Mouse (Mus musculus): ENCODE measurements at regions not wholly inside any gene's neighbourhood (a gene's known extent, or its start where the extent isn't known, plus 50 kb on each side); places are given as distances from the start of the nearest gene placed in this dataset.

- no peak for DNase-seq
These were observed 64.7 kb upstream of the Tnrc6c start for GRCm38 (mm10) chr11:117589422-117589821.

GRCm38 (mm10) chr11:117592570-117592969 lies 61.5 kb upstream of the Tnrc6c start:
- no peak for DNase-seq

GRCm38 (mm10) chr11:117596201-117596600 lies 57.9 kb upstream of the Tnrc6c start:
- DNase-seq, result peak; percentile 58

DNA sequence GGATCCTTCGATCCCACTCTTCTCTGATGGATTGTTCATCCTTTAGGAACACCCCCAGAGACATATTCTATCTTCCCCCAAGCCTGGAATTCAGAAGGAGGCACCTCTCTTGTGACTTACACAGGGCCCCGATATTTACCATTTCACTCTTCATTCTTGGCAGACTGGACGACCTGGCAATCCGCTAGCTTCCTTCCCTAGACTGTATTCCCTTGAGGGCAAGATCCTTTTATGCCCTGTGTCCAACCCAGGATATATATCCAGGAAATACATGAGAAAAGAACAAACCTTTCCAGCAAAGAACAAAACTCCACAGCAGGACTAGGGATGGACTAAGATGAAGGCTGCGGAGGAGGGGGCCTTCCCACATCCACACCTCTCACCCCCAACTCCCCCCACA lies 56.3 kb upstream of the Tnrc6c start:
- DNase-seq, result no peak

DNA sequence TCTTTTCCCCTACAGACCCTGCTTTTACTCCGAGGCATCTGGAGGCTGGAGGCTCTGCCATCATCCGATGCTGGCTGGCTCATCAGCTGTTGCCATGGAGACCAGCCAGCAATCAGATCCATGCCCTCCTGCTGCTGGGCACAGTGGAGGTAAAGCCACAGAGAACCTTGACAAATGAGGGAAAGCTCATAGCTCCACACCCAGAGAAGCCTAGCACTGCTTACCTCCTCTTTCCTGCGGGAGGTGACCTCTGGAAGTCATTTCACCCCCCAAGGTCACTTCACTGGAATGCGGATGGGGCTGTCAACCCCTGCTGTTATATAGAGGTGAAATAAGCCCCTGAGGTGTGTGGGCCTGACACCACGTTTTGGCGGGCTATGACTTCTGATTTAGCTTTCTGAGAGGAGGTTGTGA lies 55.9 kb upstream of the Tnrc6c start:
- no peak for DNase-seq

- no peak for DNase-seq
These were observed 55.5 kb upstream of the Tnrc6c start for GRCm38 (mm10) chr11:117598610-117599009.

DNA sequence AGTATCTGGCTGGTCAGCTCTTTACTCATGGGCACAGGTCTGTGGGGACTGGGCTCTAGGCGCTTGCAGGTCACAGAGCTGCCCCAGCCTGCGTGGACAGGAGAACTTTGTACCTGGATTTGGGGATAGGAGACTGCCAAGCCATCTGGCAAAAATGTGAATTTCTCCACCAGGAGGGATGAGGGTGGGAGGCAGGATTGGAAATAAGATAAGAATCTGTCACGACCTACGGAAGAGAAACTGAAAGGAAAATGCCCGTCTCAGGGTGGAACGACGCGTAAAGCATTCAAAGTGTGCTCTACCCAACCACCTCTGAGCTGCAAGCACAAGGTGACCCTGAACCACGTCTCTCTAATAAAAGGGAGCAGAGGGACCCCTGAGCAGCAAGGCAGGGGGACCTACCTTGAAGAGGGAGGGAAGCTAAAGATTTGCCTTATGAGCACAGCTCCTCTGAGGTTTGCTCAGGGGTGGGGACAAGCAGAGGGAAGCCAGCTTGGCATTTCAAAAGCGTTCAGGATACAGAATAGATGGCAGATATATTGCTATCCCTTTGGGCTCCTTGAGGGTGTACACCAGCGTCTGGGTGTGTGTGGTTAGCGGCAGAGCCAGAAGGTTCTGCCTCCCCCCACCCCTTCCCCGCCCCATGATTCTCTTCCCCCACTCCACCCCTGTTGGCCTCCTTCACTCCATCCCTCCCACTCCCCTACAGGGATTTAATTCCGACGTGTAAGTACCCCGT lies 54.9 kb upstream of the Tnrc6c start:
- DNase-seq, result no peak

DNA sequence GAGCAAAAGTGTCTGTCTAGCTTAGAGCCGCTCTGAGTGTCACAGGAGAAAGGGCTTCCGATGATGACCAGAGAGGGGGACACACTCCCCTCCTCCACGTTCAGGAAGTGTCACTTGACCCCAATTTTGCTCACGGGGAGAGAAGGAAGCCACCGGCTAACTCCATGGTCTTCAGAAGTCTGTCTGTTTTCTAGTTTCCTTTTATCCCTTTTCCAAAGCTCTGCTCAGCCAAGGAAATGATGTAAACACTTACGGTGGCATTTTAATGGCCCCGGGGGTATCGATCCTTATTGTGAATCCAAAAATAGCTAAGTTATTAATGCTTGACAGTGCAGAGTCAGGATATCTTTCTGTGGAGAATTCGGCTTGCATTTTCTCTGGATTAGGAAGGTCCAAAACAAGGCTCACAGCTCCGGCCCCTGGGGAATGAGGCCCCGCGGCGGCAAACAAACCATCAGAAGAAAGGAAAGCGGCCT lies 54.3 kb upstream of the Tnrc6c start:
- no peak for DNase-seq

DNA sequence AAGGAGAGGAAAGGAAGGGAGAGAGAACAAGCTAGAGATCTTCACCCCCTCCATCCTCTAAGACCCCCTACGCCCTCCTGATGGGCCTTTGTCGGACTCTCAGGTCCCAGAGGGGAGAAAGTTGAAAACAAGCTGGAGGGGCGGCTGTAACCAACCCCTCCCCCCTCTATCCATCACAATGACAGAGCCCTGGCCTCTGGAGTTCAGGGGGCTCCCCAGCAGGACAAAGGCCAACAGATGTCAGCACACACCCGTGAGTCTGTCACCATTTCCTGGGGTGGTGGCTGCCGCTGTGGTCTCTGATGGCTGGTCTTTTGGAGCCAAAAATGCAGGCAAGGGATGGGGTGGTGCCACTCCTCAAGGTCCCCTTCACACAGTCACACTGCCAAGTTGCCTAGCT lies 52.9 kb upstream of the Tnrc6c start:
- no peak for DNase-seq

GRCm38 (mm10) chr11:117604019-117604418 lies 50.1 kb upstream of the Tnrc6c start:
- no peak for DNase-seq
